Mouse (Mus musculus): ENCODE measurements around the gene Nemp1.

DNA sequence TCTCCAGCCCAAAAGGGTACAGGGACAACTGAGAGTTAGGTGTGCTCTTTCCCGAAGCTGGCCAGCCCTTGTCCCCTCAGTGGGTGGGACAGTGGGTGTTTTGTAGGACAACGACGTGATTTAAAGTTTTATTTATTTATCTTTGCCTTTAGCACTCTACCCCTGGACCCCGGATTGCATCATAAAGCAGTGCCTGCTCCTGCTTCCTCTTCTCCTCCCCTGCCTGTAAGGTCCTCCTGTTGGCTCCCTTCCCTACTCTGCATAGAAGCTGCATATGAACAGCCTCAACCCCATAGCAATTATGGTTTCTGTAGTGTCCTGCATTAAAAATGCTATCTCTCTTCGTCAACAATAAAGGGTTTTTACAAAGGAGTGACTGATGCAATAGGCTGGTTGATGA, 64.7 kb downstream of the Nemp1 start:
- no peak for TF ChIP-seq POLR2A (IDR thresholded peaks at IDR 0.05; ENCODE audit: low read depth, low read length)
- TF ChIP-seq CTCF (IDR thresholded peaks at IDR 0.05; ENCODE audit: extremely low read depth, insufficient read length, insufficient replicate concordance, low read depth, low read length), result no peak

All from small intestine, adult 2 months (tissue).